Mouse (Mus musculus) erythroblast, embryonic 14.5 days (primary cell): ENCODE results near the gene 1700067P10Rik. TPM values are rescaled to one million over a fixed set of nuclear protein-coding genes. Genes with fewer than 3 reads are reported as not detected.
A peak's percentile ranks its signal among the peaks of the same experiment; 100 is the strongest.

Experiments
- H3K27me3 ChIP-seq: 2 replicates; pipeline ENCODE4 v1.6.1; 2012; ENCODE audit warnings: inconsistent platforms; ENCODE audit not compliant: control insufficient read depth
- H3K36me3 ChIP-seq: 2 replicates; pipeline ENCODE4 v1.6.1; 2012; ENCODE audit warnings: mild to moderate bottlenecking, inconsistent platforms; ENCODE audit not compliant: control insufficient read depth
- H3K4me1 ChIP-seq: 2 replicates; pipeline ENCODE4 v1.6.1; 2012; ENCODE audit warnings: inconsistent platforms; ENCODE audit not compliant: control insufficient read depth
- H3K4me3 ChIP-seq: replicated peaks from 2 replicates; pipeline ENCODE3; 2012; ENCODE audit warnings: moderate library complexity, mild to moderate bottlenecking, inconsistent platforms
- H3K9me3 ChIP-seq: 2 replicates; pipeline ENCODE4 v1.6.1; 2012; ENCODE audit warnings: low read length, inconsistent platforms, mixed read lengths; ENCODE audit not compliant: control insufficient read depth
- GATA1 ChIP-seq: IDR thresholded peaks from 2 replicates; pipeline ENCODE4 v1.6.1; 2012; ENCODE audit warnings: low read length, inconsistent platforms, mixed read lengths
- TAL1 ChIP-seq: IDR thresholded peaks from 3 replicates; pipeline ENCODE4 v1.6.1; 2012; ENCODE audit warnings: low read length, inconsistent platforms, mixed read lengths
- polyA plus RNA-seq: library from polyadenylated mRNA; stranded (reverse); fragments of >175 nt; gene quantifications from 2 replicates; pipeline ENCODE4 v1.2.3, GENCODE M21; 2012

1700067P10Rik gene
- polyA plus RNA-seq = 0.03 TPM in 1 of 2 replicates, not detected in the other

DNA sequence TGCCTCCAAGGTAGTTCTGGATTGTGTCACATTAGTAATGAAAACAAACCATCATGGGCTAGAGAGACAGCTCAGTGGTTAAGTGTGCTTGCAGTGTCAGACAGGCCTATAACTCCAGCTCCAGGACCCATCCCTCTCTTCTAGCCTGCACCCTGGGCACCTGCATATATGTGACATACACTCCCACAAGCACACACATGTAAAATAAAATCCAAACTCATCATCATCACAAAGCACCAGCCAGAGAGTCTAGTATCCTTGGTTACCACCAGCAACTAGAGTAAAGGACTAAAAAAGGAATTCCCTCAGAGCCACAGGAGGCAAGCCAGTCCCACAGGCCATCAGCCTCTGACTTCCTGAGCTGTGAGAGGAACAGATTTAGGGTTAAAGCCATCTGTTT, at the start of gene 1700067P10Rik:
Gene 1700067P10Rik (plus strand): TSS at position 301 of the 400 bp plus-strand sequence.
- peaks cover 4% of the 10 kb centered on the region for H3K9me3 ChIP-seq
- no peak within 1 kb of the TSS for H3K4me3 ChIP-seq
- H3K36me3 ChIP-seq = no peaks in the 10 kb centered on the region
- H3K4me1 ChIP-seq = no peaks in the 10 kb centered on the region
- peaks cover 9% of the 10 kb centered on the region for H3K27me3 ChIP-seq
- TF ChIP-seq TAL1 = no peak
- no peak for TF ChIP-seq GATA1

DNA sequence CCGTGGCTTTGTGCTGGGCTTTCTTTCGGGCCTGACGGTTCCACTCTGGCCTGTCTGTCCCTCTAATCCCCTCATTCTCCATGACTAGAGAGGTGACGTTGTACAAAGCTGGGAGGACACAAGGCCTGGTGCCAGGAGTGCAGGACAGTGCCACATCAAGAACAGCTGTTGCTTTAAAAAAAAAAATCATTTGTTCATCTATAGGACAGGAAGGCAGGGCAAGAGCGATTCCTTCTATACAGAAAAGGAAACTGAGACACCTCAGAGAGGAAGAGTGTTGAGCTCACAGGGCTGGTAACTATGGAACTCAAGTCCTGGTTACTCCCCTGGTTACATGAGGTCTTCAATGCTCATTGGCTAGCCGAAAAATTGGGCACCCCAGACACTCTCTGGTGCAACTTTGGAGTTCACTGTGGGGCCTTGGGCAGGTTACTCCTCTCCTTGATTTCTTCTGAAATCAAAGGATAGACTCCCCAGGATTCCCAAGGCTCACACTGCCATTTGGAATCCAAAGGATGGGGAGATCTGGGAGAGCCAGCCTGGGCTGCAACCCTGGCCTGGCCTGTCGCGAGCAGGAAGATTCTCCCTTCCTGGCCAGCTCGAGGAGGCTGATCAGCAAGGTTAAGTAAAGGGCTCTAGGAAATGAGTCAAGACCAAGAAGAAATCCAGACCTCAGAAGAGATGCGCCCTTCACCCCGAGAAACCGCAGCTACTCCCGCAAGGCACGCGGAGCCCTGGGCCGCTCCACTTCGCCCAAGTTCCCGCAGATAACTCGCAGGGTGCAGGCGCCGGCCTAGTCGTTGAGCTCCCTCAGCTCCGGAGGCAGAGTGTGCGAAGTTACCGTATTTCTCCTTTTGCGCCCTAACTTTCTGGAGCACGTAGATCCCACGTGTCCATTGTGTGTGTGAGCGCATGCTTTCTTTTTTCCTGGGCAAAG, 47.5 kb upstream of the 1700067P10Rik start:
- Histone ChIP-seq H3K9me3 (no peaks in the 10 kb centered on the region), H3K4me1 (peaks cover 16% of the 10 kb centered on the region), H3K4me3 (peak overlapping the region; percentile 36), H3K27me3 (peaks cover 27% of the 10 kb centered on the region), H3K36me3 (no peaks in the 10 kb centered on the region)
- no peak for TF ChIP-seq GATA1
- no peak for TF ChIP-seq TAL1

DNA sequence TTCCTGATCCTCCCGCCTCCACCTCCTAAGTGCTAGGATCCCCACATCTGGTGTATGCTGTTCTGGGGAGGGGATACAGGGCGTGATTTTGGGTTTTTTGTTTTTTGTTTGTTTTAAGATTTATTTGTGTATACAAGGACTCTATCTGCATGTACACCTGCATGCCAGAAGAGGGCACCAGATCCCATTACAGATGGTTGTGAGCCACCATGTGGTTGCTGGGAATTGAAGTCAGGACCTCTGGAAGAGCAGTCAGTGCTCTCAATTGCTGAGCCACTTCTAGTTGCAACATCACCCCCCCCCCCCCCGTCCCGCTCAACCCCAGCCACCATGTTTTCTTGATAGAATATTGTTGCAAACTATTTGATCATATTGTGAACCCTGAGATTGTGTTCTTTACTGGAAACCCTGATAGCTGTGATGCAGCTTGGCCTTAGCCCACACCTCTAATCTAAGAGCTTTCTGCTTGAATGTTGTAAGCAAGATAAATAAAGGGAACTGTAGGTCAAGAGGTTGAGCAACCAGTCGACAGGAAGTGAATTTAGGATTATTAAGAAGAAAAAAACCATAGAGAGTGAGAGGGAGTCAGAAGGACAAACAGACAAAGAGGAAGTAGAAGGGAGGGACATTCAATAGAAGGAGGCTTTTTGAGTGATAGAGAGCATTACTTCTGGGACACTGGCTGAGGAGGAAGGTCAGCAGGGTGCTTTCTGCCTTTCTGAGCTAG, 45.8 kb upstream of the 1700067P10Rik start:
- Histone ChIP-seq H3K4me3 (no peak overlapping the region), H3K4me1 (peaks cover 16% of the 10 kb centered on the region), H3K9me3 (no peaks in the 10 kb centered on the region), H3K27me3 (peaks cover 27% of the 10 kb centered on the region), H3K36me3 (no peaks in the 10 kb centered on the region)
- no peak for TF ChIP-seq GATA1
- no peak for TF ChIP-seq TAL1

DNA sequence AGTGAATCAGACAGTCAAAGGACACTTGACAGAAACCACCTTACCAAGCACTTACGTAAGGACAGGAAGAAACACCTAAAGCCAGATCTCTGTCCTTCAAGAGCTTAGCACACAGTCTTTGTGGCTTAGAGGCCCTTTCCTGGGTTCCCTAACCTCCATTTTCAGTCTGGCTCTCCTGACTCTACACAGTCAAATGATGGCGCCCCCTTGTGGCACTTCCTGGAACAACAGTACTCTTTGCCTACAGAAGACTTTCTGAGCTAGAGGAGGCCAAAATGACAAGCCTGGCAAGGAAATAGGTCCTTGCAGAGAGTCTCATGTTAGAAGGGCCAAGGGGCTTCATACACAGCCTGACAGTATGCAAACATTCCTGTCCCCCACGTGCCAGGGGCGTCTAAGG, 43.5 kb upstream of the 1700067P10Rik start:
- Histone ChIP-seq H3K4me3 (no peak overlapping the region), H3K36me3 (no peaks in the 10 kb centered on the region), H3K9me3 (no peaks in the 10 kb centered on the region), H3K27me3 (peaks cover 15% of the 10 kb centered on the region), H3K4me1 (peaks cover 8% of the 10 kb centered on the region)
- no peak for TF ChIP-seq TAL1
- no peak for TF ChIP-seq GATA1

DNA sequence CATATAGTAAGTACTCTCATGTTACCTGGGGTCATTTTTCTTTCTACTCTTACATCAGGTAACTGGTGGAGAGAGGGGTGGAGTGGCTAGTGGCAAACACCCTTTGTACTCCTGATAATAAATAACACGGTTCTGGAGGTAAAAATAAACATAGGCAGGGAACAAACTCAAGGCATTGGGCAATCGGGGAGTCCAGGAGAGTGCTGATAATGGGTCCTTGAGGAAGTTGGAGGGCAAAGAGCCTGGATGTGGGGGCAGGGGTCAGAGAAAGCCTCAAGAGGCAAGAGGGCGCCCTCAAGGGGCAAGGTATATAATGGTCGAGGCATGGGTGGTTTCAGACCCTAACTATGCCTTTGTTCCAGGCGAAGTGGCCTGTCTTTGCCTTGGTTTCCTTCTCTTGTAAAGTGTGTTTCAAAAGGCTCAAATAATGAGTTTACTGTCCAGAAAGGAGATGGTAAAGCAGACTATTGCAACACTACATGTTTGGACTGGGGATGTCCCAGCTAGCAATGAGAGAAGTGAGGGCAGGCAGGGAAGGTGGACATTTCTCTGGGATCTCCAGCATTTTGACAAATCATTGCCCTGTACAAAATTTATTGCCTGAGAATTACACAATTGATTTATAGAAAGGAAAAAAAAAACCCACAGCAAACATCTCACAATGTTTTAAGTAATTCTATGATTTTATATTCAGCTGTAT, 37.3 kb upstream of the 1700067P10Rik start:
- Histone ChIP-seq H3K4me1 (no peaks in the 10 kb centered on the region), H3K36me3 (no peaks in the 10 kb centered on the region), H3K27me3 (peaks cover 10% of the 10 kb centered on the region), H3K4me3 (no peak overlapping the region), H3K9me3 (peaks cover 3% of the 10 kb centered on the region; the same call in 1 of the 2 replicates)
- TF ChIP-seq TAL1 (no peak), GATA1 (no peak)

DNA sequence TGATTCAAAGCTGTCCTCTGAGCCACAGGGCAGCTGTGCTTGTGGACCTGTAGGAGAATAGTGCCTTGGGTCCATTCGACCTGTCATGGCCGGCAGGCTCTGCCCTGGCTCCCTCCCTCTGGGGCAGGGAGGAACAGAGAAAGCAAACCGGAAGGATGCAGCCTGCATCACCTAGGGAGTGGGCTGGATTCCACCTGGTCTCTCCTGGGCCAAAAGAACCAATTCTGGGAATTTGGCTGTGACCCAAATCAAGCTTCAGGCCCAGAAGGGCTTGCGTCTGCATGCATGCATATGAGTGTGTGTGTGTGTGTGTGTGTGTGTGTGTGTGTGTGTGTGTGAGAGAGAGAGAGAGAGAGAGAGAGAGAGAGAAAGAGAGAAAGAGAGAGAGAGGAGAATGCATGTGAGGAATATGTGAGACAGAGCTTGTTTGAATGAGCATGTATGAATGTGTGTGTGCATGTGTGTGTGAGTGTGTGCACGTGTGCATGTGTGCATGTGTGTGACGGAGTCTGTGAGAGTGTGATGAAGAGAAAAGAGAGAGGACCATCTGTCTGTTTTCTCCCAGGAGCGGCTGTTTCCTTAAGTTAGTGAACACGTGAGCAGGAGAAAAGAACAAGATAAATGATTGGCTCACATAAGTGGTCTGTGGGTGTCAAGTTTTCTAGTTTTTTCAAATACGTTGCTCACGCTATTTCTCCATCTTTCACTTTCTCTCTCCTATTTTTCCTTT, 36.6 kb upstream of the 1700067P10Rik start:
- Histone ChIP-seq H3K4me3 (no peak overlapping the region), H3K4me1 (no peaks in the 10 kb centered on the region), H3K27me3 (peaks cover 17% of the 10 kb centered on the region), H3K9me3 (peaks cover 3% of the 10 kb centered on the region; the same call in 1 of the 2 replicates), H3K36me3 (no peaks in the 10 kb centered on the region)
- TF ChIP-seq TAL1 (no peak), GATA1 (no peak)

DNA sequence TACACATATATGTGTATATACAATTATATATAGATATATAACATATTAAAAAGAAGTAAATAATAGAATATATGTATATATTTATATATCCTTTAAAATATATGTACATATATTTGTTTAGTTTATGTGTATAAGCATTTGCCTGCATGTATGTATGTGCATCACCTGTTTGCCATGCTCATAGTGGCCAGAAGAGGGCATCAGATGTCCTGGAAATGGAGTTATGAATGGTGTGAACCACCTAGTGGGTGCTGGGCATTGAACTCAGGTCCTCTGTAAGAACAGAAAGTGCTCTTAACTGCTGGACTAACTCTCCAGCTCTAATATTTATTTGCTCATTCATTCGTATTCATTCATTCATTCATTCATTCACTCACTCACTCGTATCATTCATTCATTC, 35.5 kb upstream of the 1700067P10Rik start:
- Histone ChIP-seq H3K9me3 (peaks cover 3% of the 10 kb centered on the region; the same call in 1 of the 2 replicates), H3K4me3 (no peak overlapping the region), H3K27me3 (peaks cover 25% of the 10 kb centered on the region), H3K36me3 (no peaks in the 10 kb centered on the region), H3K4me1 (no peaks in the 10 kb centered on the region)
- TF ChIP-seq TAL1 = no peak

DNA sequence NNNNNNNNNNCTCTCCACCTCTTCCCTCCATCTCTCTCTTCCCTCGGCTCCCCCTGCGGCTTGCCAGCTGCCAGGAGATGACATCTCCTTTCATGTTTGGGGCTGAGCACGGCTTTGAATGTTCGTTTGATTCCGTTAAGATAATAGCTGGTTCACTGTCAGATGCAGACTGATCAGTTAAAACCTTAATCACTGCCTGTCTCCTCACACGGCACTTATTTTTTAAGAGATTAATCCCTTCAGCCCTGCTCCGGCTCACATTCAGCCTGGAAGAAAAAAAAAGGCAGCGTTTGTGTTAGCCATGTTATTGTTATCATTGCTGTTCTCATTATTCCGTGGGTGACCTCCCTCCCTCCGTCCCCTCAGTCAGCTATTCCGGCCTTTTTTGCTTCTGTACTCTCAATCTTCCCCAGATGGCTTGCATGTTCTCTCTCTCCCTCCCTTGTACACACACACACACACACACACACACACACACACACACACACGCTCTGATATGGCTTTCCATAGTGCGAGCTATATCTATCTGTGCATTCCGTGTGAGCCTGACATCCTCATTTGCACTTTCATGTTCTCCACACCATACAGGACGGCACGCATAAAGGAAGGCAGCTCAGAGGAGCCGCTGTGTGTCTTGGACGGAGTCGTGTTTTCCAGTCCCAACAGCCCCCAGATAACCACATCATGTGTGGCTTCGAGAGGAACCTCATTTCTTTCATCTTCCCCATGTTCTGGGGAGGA, 33.9 kb upstream of the 1700067P10Rik start:
- Histone ChIP-seq H3K9me3 (peaks cover 3% of the 10 kb centered on the region; the same call in 1 of the 2 replicates), H3K36me3 (no peaks in the 10 kb centered on the region), H3K27me3 (peaks cover 26% of the 10 kb centered on the region), H3K4me3 (no peak overlapping the region), H3K4me1 (no peaks in the 10 kb centered on the region)
- TF ChIP-seq GATA1 (no peak), TAL1 (no peak)
